Mouse (Mus musculus) embryonic fibroblast, embryonic 13.5 days (primary cell): ENCODE measurements around the gene Zfhx3. TPM values are rescaled to one million over a fixed set of nuclear protein-coding genes. Genes with fewer than 3 reads are reported as not detected.

Experiments
- H3K27ac ChIP-seq: 2 replicates; pipeline ENCODE4 v1.5.1; 2012; ENCODE audit warnings: low read length, control low read depth, inconsistent platforms; ENCODE audit not compliant: insufficient read depth
- H3K4me1 ChIP-seq: 2 replicates; pipeline ENCODE4 v1.6.1; 2011; ENCODE audit warnings: low read length; ENCODE audit not compliant: control insufficient read depth, insufficient read depth
- H3K4me3 ChIP-seq: 2 replicates; pipeline ENCODE4 v1.5.1; 2011; ENCODE audit warnings: mild to moderate bottlenecking, control low read depth, low read length; ENCODE audit not compliant: insufficient read depth
- CTCF ChIP-seq: IDR thresholded peaks from 2 replicates; pipeline ENCODE4 v1.5.1; 2011; ENCODE audit warnings: mild to moderate bottlenecking, control low read depth, low read length, moderate library complexity, borderline replicate concordance; ENCODE audit not compliant: insufficient read depth
- POLR2A ChIP-seq: IDR thresholded peaks from 2 replicates; pipeline ENCODE4 v1.6.1; 2011; ENCODE audit warnings: low read depth, mild to moderate bottlenecking, control low read depth, low read length, moderate library complexity
- polyA plus RNA-seq: library from polyadenylated mRNA; stranded (reverse); fragments of >200 nt; gene quantifications from 2 replicates; pipeline ENCODE4 v1.2.4, GENCODE M21; 2011; ENCODE audit warnings: low read depth; ENCODE audit not compliant: missing spikeins, insufficient read length

Gene Zfhx3
- polyA plus RNA-seq, 1 experiment: 30.6 TPM

DNA sequence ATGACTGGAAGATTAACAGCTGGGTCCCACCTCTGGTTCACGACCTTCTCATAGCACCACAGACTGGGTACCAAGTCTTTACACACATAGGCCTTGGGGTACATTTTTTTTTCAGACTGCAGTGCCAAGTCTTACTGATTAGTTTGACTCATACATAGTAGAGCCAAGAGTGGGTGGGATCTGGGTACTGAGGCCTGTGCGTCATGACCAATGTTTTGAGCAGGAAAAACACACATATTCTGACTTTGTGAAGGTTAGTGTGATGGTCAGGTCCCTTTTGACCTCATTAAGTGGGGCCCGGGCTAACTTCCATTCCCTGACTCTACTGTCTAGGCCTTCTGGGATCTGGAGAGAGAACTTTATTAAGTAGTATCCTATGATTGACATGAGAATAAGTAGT is 853.6 kb downstream of the Zfhx3 start:
- H3K27ac ChIP-seq: peak overlapping the region; percentile 2; the same call in 1 of the 2 replicates
- H3K4me1 ChIP-seq: peaks cover 11% of the 10 kb centered on the region; the same call in 1 of the 2 replicates
- TF ChIP-seq CTCF (no peak), POLR2A (no peak)
- no peak overlapping the region for H3K4me3 ChIP-seq

DNA sequence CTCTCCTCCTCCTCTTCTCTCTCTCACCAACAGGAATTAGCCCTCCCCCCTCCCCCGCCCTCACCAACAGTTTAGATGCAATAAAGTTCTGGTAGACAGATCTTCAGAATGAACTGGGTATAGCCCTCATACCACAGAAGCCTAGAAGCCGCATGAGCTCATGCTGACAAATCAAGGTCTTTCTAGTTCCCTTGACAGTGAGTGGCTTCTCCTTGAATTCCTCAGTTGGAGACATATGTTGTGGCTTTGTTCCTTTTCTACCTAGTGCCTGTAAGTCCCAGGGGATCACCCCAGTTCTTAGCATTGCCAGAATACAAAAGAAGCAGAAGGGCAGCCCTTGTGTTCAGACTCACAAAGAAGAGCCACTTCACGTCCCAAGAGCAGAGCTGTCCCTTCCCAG is 854.4 kb downstream of the Zfhx3 start:
- Histone ChIP-seq H3K4me1 (peaks cover 11% of the 10 kb centered on the region; the same call in 1 of the 2 replicates), H3K27ac (peak overlapping the region; percentile 55), H3K4me3 (no peak overlapping the region)
- TF ChIP-seq POLR2A (no peak), CTCF (no peak)

DNA sequence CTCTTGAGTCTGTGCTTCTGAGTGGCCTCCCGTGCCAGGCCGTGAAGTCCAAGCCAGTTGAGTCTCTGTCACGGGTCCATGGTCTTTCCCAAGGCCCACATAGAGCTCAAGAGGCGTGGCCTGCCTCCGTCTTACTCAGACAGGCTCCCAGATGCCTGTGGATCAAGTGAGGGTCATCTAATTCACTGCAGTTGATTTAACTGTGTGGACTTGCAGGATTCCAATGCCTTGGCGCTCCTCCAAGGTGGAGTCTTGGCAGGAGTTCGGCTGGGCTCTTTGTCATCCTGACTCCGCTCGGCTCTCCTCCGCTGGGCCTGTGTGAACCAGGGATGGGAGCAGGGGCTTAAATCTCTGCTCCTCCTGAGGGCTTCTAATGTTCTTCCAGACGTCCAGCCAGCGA is 855.6 kb downstream of the Zfhx3 start:
- TF ChIP-seq CTCF (no peak), POLR2A (no peak)
- peaks cover 11% of the 10 kb centered on the region; the same call in 1 of the 2 replicates for H3K4me1 ChIP-seq
- no peak overlapping the region for H3K4me3 ChIP-seq
- H3K27ac ChIP-seq: peak overlapping the region; percentile 80

DNA sequence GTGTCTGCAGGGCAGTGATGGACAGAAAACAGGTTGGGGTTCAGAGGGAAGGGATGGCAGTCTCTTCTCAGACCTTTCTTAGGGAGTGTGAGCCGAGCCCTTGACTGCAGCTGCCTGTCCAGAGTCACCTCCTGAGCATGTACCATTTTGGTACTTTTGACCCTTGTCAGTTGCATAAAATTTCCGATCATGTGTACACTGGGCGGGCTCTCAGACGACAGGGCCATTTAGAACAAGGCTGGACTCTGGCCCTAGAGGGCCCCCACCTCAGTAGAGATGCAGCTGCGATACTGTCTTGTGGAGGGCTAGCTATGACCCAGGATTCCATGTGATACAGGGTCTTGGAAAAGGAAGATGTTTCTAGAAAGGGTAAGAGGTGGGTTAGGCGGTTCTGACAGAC is 856.8 kb downstream of the Zfhx3 start:
- H3K4me1 ChIP-seq: peaks cover 11% of the 10 kb centered on the region; the same call in 1 of the 2 replicates
- no peak overlapping the region for H3K4me3 ChIP-seq
- no peak overlapping the region for H3K27ac ChIP-seq
- no peak for TF ChIP-seq CTCF
- no peak for TF ChIP-seq POLR2A

DNA sequence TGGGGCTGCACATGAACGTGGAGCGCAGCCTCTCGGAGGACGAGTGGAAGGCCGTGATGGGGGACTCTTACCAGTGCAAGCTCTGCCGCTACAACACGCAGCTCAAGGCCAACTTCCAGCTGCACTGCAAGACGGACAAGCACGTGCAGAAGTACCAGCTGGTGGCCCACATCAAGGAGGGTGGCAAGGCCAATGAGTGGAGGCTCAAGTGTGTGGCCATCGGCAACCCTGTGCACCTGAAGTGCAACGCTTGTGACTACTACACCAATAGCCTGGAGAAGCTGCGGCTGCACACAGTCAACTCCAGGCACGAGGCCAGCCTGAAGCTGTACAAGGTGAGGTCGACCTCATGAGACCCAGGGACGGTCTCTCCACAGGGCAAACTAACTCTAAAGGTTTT is 857.9 kb downstream of the Zfhx3 start:
- Histone ChIP-seq H3K4me1 (peaks cover 11% of the 10 kb centered on the region; the same call in 1 of the 2 replicates), H3K4me3 (no peak overlapping the region), H3K27ac (no peak overlapping the region)
- TF ChIP-seq CTCF (no peak), POLR2A (no peak)

DNA sequence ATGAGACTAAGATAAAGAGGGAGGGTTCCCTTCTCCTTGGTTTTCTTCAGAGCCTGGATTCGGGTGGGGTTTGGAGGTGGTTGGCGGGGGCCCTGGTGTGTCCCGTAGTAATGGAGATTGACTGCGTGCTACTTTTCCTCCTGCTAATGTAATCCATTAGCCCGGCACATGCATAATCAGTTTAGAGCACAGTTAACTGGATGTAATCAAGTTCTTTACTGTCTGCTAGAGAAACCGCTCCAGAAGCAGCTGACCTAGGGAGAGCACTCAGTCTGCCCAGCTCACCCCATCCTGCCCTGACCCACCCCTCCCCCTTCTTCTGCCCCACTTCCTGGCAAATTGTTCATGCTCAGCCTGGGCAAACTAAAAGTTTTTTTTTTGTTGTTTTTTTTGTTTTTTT is 860.6 kb downstream of the Zfhx3 start:
- Histone ChIP-seq H3K4me1 (peaks cover 7% of the 10 kb centered on the region; the same call in 1 of the 2 replicates), H3K4me3 (no peak overlapping the region), H3K27ac (no peak overlapping the region)
- TF ChIP-seq POLR2A: no peak
- no peak for TF ChIP-seq CTCF

DNA sequence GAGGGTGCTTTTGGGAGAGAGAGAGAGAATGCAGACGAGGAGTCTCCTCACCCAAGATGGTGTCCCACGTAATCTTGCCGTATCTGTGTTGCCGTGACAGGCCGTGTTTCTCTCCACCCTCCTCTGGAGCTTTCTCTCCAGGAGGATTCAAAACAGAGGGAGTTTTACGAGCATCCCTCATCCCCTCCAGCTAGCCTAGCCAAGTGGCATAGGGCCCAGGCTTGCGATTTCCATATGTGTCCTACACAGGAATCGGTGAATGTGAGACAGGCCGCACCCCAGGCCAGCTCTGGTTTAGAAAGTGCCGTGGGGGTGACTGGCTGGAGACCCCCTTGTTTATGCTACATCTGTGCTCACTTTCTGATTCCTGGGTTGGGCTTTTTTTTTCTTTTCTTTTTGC is 869.2 kb downstream of the Zfhx3 start:
- TF ChIP-seq CTCF: no peak
- no peak for TF ChIP-seq POLR2A
- Histone ChIP-seq H3K4me1 (no peaks in the 10 kb centered on the region), H3K27ac (no peak overlapping the region)

DNA sequence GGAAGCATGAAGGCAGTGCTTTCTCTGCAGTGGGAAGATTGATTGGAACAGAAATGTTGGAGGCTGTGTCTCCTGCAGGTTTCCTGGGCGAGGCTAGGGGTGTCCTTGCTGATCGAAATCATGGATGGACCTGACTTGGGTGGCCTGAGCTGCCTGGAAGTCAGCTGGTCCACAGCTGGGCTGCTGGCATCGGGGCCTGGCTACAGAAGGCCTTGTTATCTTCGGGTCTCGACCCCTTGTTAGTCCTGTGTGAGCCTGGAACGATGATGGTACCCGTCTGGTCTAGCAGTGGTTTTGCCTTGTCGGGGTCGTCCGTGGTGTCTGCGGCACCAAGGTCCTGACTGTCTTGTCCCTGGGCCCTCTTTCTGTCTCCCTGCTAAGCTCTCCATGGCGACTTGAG is 870.9 kb downstream of the Zfhx3 start:
- TF ChIP-seq CTCF (no peak), POLR2A (no peak)
- Histone ChIP-seq H3K27ac (no peak overlapping the region), H3K4me3 (no peak overlapping the region), H3K4me1 (no peaks in the 10 kb centered on the region)

More for the DNA sequence above, 869.2 kb downstream of the Zfhx3 start:
- no peak overlapping the region for H3K4me3 ChIP-seq

DNA sequence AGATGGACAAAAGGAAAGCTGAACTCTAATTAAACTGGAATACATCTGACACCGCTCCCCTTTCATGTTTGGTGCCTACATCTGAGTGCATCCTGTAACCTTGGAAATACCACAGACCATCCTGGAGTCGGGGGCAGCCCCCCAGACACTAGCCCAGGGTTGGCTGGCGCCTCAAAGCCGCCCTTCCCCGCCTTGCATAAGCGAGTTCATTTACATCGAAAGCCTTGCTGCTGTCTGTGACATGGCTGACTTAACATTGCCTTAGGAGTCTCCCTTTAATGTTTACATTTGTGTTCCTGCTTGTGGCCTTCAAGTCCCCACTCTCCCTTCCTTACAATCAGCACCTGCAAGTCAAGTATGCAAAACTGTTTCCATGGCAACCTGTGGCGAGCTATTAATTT is 876.8 kb downstream of the Zfhx3 start:
- no peak overlapping the region for H3K4me3 ChIP-seq
- H3K27ac ChIP-seq: no peak overlapping the region
- 0 out of 2 replicates have a peak, but pooled peaks cover 4% of the 10 kb centered on the region for H3K4me1 ChIP-seq
- TF ChIP-seq CTCF (no peak), POLR2A (no peak)

DNA sequence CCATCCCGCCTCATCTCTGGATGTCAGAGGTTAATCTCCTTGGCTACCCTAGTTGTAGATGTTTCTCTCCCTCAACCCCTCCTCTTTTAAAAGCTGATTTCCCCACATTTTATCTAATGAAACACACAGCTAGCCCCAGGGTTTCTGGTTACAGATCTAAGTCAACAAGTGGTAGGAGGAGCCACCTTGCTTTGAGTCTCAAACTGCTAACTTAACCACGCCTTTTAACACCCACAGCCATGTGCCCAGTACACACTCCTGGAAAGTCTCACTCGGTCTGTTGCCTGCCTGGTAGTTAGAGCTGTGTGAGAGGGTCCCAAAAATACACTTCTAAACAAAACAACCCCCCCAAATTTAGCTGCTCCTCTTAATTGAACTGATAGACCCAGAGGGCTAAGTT is 877.4 kb downstream of the Zfhx3 start:
- Histone ChIP-seq H3K27ac (no peak overlapping the region), H3K4me1 (0 out of 2 replicates have a peak, but pooled peaks cover 4% of the 10 kb centered on the region), H3K4me3 (no peak overlapping the region)
- TF ChIP-seq CTCF (no peak), POLR2A (no peak)
